Mouse (Mus musculus) stomach, embryonic 16.5 days (tissue): ENCODE results near the gene Lbx2. TPM values are rescaled to one million over a fixed set of nuclear protein-coding genes. Genes with fewer than 3 reads are reported as not detected.

Experiments used
- ATAC-seq: fragments of 200-750 bp; cut with Nextera tagmentation; 2 replicates; pipeline ENCODE4 v1.8.0; 2017; ENCODE audit warnings: moderate number of reproducible peaks, moderate TSS enrichment; ENCODE audit not compliant: insufficient read depth, low FRiP score
- H3K27ac ChIP-seq: fragments of 300-500 bp; sonication (generic); 2 replicates; pipeline ENCODE4 v1.5.1; 2014; ENCODE audit warnings: low read length
- H3K27me3 ChIP-seq: fragments of 300-500 bp; sonication (generic); 2 replicates; pipeline ENCODE4 v1.6.1; 2014; ENCODE audit warnings: low read length, control low read depth, mixed read lengths; ENCODE audit not compliant: control insufficient read depth, insufficient read depth
- H3K36me3 ChIP-seq: fragments of 300-500 bp; sonication (generic); 2 replicates; pipeline ENCODE4 v1.6.1; 2014; ENCODE audit warnings: low read length; ENCODE audit not compliant: control insufficient read depth, insufficient read depth
- H3K4me1 ChIP-seq: fragments of 300-500 bp; sonication (generic); 2 replicates; pipeline ENCODE4 v1.6.1; 2014; ENCODE audit warnings: low read length, control low read depth, mixed read lengths; ENCODE audit not compliant: control insufficient read depth, insufficient read depth
- H3K4me2 ChIP-seq: fragments of 300-500 bp; sonication (generic); 2 replicates; pipeline ENCODE4 v1.6.1; 2014; ENCODE audit warnings: low read depth, low read length, mixed read lengths
- H3K4me3 ChIP-seq: fragments of 300-500 bp; sonication (generic); replicated peaks from 2 replicates; pipeline ENCODE4 v1.5.1; 2014; ENCODE audit warnings: mild to moderate bottlenecking, low read length
- H3K9ac ChIP-seq: fragments of 300-500 bp; sonication (generic); 2 replicates; pipeline ENCODE4 v1.6.1; 2014; ENCODE audit warnings: low read length
- H3K9me3 ChIP-seq: fragments of 300-500 bp; sonication (generic); replicated peaks from 2 replicates; pipeline ENCODE4 v1.6.1; 2016; ENCODE audit warnings: low read length, control low read depth; ENCODE audit not compliant: control insufficient read depth
- WGBS: fragments of 180-500 bp; shearing (Covaris S2); extraction: QIAGEN DNeasy Blood & Tissue Kit; methylation state at CpG from one replicate; pipeline ENCODE4 v1.1.7; 2014; 5-methylcytosine and 5-hydroxymethylcytosine counted together
- polyA plus RNA-seq: library from polyadenylated mRNA; unstranded; fragments of >200 nt; fragmentation: Nextera tagmentation; extraction: Ambion mirVana; gene quantifications from 2 replicates; pipeline ENCODE4 v1.2.1, GENCODE M21; 2015

The Lbx2 gene
- polyA plus RNA-seq, 1 experiment from 2014 or later = 0.58 TPM

GRCm38 (mm10) chr6:83068706-83069487 is 17.3 kb upstream of the Lbx2 start:
- peak overlapping the region; percentile 28 for H3K4me3 ChIP-seq
- WGBS = 1% methylated on average over 81 of the region's 81 CpGs
- peaks cover 95% of the 10 kb centered on the region for H3K27me3 ChIP-seq
- H3K9me3 ChIP-seq = no peaks in the 10 kb centered on the region
- no peaks in the 10 kb centered on the region for H3K36me3 ChIP-seq
- no peak overlapping the region for H3K27ac ChIP-seq
- H3K4me2 ChIP-seq = peak overlapping the region; percentile 40
- H3K4me1 ChIP-seq = peaks cover 11% of the 10 kb centered on the region
- no peak overlapping the region; the same call in 1 of the 2 replicates for H3K9ac ChIP-seq
- no peak for ATAC-seq

GRCm38 (mm10) chr6:83069488-83070246 is 16.5 kb upstream of the Lbx2 start:
- H3K4me2 ChIP-seq = peak overlapping the region; percentile 11; the same call in 1 of the 2 replicates
- WGBS = under 1% methylated on average over 69 of the region's 69 CpGs
- peaks cover 11% of the 10 kb centered on the region for H3K4me1 ChIP-seq
- no peaks in the 10 kb centered on the region for H3K36me3 ChIP-seq
- H3K27me3 ChIP-seq = peaks cover 95% of the 10 kb centered on the region
- H3K9me3 ChIP-seq = no peaks in the 10 kb centered on the region
- peak overlapping the region; percentile 39; the same call in 1 of the 2 replicates for H3K9ac ChIP-seq
- peak overlapping the region; percentile 28 for H3K4me3 ChIP-seq
- peak; percentile 22; the same call in 1 of the 2 replicates for ATAC-seq
- no peak overlapping the region for H3K27ac ChIP-seq

GRCm38 (mm10) chr6:83070247-83070310 is 16.1 kb upstream of the Lbx2 start, which contains the start of gene Tlx2:
Gene Tlx2 (minus strand): TSS chr6:83070293.
- H3K4me1 ChIP-seq = peaks cover 11% of the 10 kb centered on the region

GRCm38 (mm10) chr6:83070311-83071219 is 15.6 kb upstream of the Lbx2 start:
- peak; percentile 22; the same call in 1 of the 2 replicates for ATAC-seq
- Histone ChIP-seq H3K9me3 (no peaks in the 10 kb centered on the region), H3K36me3 (no peaks in the 10 kb centered on the region), H3K4me2 (peak overlapping the region; percentile 11; the same call in 1 of the 2 replicates), H3K27ac (no peak overlapping the region), H3K27me3 (peaks cover 94% of the 10 kb centered on the region), H3K4me3 (peak overlapping the region; percentile 28), H3K4me1 (peaks cover 11% of the 10 kb centered on the region), H3K9ac (no peak overlapping the region)
- 2% methylated on average over 58 of the region's 58 CpGs for WGBS

More at GRCm38 (mm10) chr6:83070247-83070310, 16.1 kb upstream of the Lbx2 start, which contains the start of gene Tlx2:
- peak within 1 kb of the TSS; percentile 39; the same call in 1 of the 2 replicates for H3K9ac ChIP-seq
- peak within 1 kb of the TSS; percentile 28 for H3K4me3 ChIP-seq
- peaks cover 95% of the 10 kb centered on the region for H3K27me3 ChIP-seq
- no peaks in the 10 kb centered on the region for H3K36me3 ChIP-seq
- H3K4me2 ChIP-seq = peak within 1 kb of the TSS; percentile 40; the same call in 1 of the 2 replicates
- ATAC-seq = no peak
- H3K27ac ChIP-seq = no peak within 1 kb of the TSS
- 2% methylated on average over 10 of the region's 10 CpGs for WGBS
- no peaks in the 10 kb centered on the region for H3K9me3 ChIP-seq

- Histone ChIP-seq H3K9ac (no peak overlapping the region), H3K36me3 (no peaks in the 10 kb centered on the region), H3K27me3 (peaks cover 92% of the 10 kb centered on the region), H3K4me1 (peaks cover 11% of the 10 kb centered on the region), H3K4me3 (peak overlapping the region; percentile 28), H3K4me2 (no peak overlapping the region; the same call in 1 of the 2 replicates), H3K27ac (no peak overlapping the region), H3K9me3 (no peaks in the 10 kb centered on the region)
- WGBS = under 1% methylated on average over 22 of the region's 24 CpGs
- ATAC-seq = peak; percentile 46; the same call in 1 of the 2 replicates
Measured at GRCm38 (mm10) chr6:83071220-83071619, 14.9 kb upstream of the Lbx2 start.

GRCm38 (mm10) chr6:83074979-83075378 is 11.2 kb upstream of the Lbx2 start:
- ATAC-seq = no peak
- Histone ChIP-seq H3K9me3 (no peaks in the 10 kb centered on the region), H3K4me1 (peaks cover 16% of the 10 kb centered on the region), H3K9ac (no peak overlapping the region), H3K27ac (no peak overlapping the region), H3K4me2 (no peak overlapping the region), H3K36me3 (no peaks in the 10 kb centered on the region), H3K4me3 (no peak overlapping the region), H3K27me3 (peaks cover 61% of the 10 kb centered on the region)
- WGBS = 17% methylated on average over 2 of the region's 2 CpGs

GRCm38 (mm10) chr6:83077630-83078323 is 8.4 kb upstream of the Lbx2 start, which contains the start of gene Pcgf1:
Gene Pcgf1 (plus strand): TSS chr6:83077869.
- WGBS = under 1% methylated on average over 54 of the region's 54 CpGs
- no peaks in the 10 kb centered on the region for H3K9me3 ChIP-seq
- ATAC-seq = peak; percentile 41
- H3K4me3 ChIP-seq = peak within 1 kb of the TSS; percentile 85
- peak within 1 kb of the TSS; percentile 97 for H3K4me2 ChIP-seq
- peak within 1 kb of the TSS; percentile 86 for H3K9ac ChIP-seq
- H3K27me3 ChIP-seq = peaks cover 41% of the 10 kb centered on the region
- H3K27ac ChIP-seq = peak within 1 kb of the TSS; percentile 84
- peaks cover 10% of the 10 kb centered on the region; the same call in 1 of the 2 replicates for H3K4me1 ChIP-seq
- 0 out of 2 replicates have a peak, but pooled peaks cover 6% of the 10 kb centered on the region for H3K36me3 ChIP-seq

GRCm38 (mm10) chr6:83078324-83078858 is 7.8 kb upstream of the Lbx2 start:
- Histone ChIP-seq H3K9me3 (no peaks in the 10 kb centered on the region), H3K4me3 (peak overlapping the region; percentile 85), H3K27ac (peak overlapping the region; percentile 84), H3K36me3 (0 out of 2 replicates have a peak, but pooled peaks cover 6% of the 10 kb centered on the region), H3K4me2 (peak overlapping the region; percentile 97), H3K4me1 (peaks cover 10% of the 10 kb centered on the region; the same call in 1 of the 2 replicates), H3K9ac (peak overlapping the region; percentile 86), H3K27me3 (peaks cover 43% of the 10 kb centered on the region)
- under 1% methylated on average over 46 of the region's 46 CpGs for WGBS
- peak; percentile 95 for ATAC-seq
